Mouse (Mus musculus) G1E-ER4 (cell line): ENCODE results near the gene Arl13b. TPM values are rescaled to one million over a fixed set of nuclear protein-coding genes. Genes with fewer than 3 reads are reported as not detected.

Experiments used
- GATA1 ChIP-seq: IDR thresholded peaks from one replicate; pipeline ENCODE4 v1.8.0; 2012; ENCODE audit warnings: low read length, inconsistent platforms
- polyA plus RNA-seq: library from polyadenylated mRNA; stranded (reverse); fragments of >175 nt; gene quantifications from 2 replicates; pipeline ENCODE4 v1.2.3, GENCODE M21; 2012

Gene Arl13b
- polyA plus RNA-seq, 1 experiment = 2.1 TPM

DNA sequence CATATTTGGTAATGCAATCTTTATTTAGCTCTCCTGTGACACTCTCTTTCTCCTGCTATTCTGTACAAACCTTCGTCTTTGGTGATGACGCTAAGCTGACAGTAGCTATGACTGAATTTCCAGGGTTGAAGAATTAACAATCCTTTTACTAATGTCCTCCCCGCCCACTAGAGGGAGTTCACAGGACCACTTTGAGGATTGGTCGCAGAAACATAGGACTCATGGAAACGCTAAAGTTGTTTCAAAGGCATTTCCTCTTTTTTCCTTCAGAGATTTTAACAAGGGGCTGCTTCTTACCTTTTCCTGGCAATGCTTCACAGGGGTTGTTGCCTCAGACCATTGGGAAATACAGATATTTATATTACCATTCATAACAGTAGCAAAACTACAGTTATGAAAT lies 64.6 kb downstream of the Arl13b start:
- TF ChIP-seq GATA1 = no peak

DNA sequence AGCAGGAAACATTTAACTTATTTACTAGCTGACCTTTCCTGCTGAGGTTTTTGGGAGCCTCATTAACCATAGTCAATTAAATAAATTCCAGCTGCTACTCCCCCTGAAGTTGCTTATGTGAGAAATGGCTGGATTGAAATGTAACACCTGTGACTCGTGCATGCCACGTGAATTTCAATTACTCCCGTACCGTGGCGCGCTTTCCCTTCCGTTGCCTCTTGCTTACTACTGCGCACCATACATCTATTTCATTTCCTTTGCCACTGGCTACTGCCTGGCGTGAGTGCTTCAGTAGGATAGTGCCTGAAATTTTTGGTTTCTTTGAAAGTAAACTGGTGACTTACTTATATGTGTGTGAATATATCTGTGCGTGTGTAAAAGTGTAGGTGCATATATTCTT lies 68.6 kb downstream of the Arl13b start:
- TF ChIP-seq GATA1 = no peak

DNA sequence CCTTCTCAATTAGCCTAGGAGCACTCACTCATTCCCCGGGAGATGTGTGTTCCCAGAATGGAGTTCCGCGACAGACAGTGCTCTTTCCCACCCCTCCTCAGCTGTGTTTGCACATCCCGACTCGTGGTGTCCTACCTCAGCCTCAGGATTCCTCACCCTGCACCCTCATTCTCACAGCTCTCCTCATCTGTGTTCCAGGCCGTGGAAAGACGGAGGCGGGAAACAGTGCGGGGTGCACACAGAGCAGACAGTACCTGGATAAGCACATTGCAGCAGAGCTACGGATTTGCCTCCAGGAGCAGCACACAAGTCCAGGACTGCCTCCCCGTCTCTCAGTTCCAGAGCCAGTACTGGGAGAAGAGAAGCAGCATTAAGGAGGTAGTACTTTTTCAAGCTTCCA lies 70.8 kb downstream of the Arl13b start:
- no peak for TF ChIP-seq GATA1

DNA sequence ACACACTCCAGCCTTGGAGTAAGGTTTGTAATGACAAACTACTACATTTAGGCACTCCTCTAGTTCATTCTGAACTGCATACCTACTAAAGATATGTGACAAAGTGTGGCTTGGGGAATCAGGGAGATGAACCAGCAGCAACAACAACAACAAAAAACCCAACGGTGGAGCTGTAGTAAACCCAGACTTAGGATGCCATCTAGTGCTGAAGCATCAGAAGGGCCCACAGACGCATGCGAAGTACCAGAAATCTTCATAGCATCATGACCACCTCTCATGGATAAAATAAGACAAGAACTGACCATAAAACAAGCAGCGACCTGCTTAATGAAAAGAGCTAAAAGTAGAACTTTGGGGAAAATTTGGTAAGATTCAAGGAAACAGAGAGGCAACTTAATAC lies 73.4 kb downstream of the Arl13b start:
- TF ChIP-seq GATA1 = no peak

DNA sequence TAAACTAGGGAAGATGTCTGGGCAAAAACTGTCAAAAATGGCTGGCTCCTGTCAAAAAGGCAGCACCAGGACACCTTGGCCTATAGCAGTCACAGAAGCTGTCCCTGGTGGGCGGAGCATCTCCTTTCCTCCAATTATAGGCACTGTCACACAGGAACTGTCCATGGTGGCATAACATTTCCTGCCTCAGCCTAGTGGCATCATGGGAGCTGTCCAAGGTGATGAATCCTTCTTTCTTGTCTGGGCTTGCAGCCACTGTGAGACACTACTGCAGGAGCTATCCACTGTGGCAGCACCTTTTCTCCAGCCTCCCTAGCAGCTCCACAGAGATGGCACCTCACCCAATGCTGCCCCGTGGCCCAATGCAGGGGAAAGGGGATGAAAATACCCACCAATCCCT lies 88.5 kb downstream of the Arl13b start:
- no peak for TF ChIP-seq GATA1

DNA sequence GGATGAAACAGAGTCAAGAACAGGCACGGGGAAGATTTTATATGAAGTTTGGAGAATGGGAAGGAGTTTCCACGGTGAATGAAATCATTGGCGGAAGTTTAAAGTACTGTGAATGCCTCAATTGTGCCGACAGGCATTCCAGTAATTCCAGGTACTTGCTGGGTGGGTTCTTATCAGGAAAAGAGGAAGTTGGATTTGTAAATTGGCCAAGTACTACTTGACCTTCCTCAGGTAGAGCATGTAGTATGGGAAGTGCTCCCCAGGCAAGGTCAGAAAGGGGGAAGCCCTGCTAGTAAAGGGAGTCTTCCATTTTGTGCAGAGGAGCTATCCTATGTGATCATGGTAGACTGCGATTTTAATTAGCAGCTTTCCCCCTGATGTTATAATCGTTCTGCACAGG lies 91.5 kb downstream of the Arl13b start:
- TF ChIP-seq GATA1 = no peak

DNA sequence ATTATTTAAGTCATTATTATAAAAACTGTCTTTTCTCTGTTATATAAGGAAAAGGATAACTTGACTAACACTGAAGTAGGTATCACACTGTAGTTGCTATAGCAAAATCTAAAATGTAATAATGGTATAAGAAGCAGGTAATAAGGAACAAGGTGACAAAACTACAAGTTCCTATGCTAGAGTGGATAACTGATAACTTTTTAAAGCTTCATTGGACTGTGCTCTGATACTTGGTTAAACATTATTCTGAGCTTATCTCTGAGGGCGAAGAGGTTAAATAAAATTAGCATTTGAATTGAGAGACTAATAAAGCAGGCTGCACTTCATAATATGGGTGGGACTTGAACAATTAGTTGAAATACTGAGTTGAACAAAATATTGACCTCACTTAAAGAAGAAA lies 93.2 kb downstream of the Arl13b start:
- TF ChIP-seq GATA1 = no peak

DNA sequence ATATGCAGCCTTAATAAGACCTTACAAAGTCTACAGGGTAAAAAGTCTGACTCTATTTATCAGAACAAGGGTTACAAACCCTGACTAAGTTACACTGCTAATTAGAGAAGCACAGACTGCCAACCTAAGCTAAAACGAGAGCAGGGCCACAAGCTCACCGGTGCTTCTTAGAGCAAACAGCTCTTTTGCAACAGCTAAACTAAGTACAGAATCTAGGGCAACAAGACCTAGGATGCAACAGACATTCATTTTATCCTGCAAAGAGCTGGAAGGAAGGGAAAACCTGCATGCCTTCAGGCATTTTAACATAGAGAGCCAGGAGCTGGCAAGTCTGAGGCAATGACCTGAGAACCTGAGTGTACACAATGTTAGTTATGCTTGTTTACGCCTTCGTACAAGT lies 93.8 kb downstream of the Arl13b start:
- TF ChIP-seq GATA1 = no peak

DNA sequence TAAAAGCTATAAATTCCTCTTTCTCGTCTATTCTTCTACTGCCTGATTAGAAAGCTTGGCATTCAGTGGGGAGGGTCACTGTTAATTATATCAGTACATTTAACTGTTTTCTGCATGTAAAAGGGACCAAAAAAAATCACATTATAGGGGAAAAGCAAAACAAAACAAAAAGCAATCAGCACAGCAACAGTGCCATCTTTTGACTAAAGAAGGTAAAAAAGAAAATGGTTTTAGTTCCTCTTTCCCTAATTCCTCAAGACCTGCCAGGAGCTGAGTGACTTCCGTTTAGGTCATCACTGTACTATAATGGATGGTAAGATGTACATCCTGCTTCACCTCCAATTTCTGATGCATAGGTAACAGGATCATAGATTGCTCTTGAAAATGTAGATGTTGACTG lies 101.0 kb downstream of the Arl13b start:
- no peak for TF ChIP-seq GATA1

Other genes with a start within 250 kb of the Arl13b start
- 1.0 and 1.4 TPM in 2 replicates for gene Nsun3, start 60.2 kb downstream of the Arl13b start, polyA plus RNA-seq
- gene Stx19, start 32.4 kb downstream of the Arl13b start, polyA plus RNA-seq = not detected in 2 replicates
- gene Pros1, start 7.3 kb upstream of the Arl13b start, polyA plus RNA-seq = 0.38 and 0.51 TPM in 2 replicates